Mouse (Mus musculus): ENCODE measurements around the gene Adgrg1.

The Adgrg1 gene

GRCm38 (mm10) chr8:95037106-95037925 lies 62.8 kb downstream of the Adgrg1 start:
- no peak for DNase-seq (ENCODE audit: low read depth, low spot score)

- no peak for DNase-seq (ENCODE audit: low read depth, low spot score)
These were observed 67.6 kb downstream of the Adgrg1 start for GRCm38 (mm10) chr8:95041883-95042784.

GRCm38 (mm10) chr8:95044811-95045210 lies 70.3 kb downstream of the Adgrg1 start:
- no peak for DNase-seq (ENCODE audit: low read depth, low spot score)

GRCm38 (mm10) chr8:95046982-95047381 lies 72.4 kb downstream of the Adgrg1 start:
- no peak for DNase-seq (ENCODE audit: low read depth, low spot score)

- DNase-seq (ENCODE audit: low read depth, low spot score) = no peak
These were observed 73.5 kb downstream of the Adgrg1 start for GRCm38 (mm10) chr8:95047884-95048680.

- DNase-seq (ENCODE audit: low read depth, low spot score) = no peak
These were observed 75.1 kb downstream of the Adgrg1 start for GRCm38 (mm10) chr8:95049636-95050035.

GRCm38 (mm10) chr8:95054438-95054837 lies 79.9 kb downstream of the Adgrg1 start:
- DNase-seq (ENCODE audit: low read depth, low spot score) = no peak

GRCm38 (mm10) chr8:95054927-95055510 lies 80.5 kb downstream of the Adgrg1 start, which contains the start of gene Drc7:
Drc7 (plus strand) TSS chr8:95055103.
- peak; percentile 38 for DNase-seq (ENCODE audit: low read depth, low spot score)

GRCm38 (mm10) chr8:95056414-95056813 lies 81.9 kb downstream of the Adgrg1 start:
- DNase-seq (ENCODE audit: low read depth, low spot score) = no peak

GRCm38 (mm10) chr8:95058661-95059060 lies 84.1 kb downstream of the Adgrg1 start:
- no peak for DNase-seq (ENCODE audit: low read depth, low spot score)

GRCm38 (mm10) chr8:95059812-95060533 lies 85.4 kb downstream of the Adgrg1 start:
- no peak for DNase-seq (ENCODE audit: low read depth, low spot score)
